Mouse (Mus musculus): Measurements from ENCODE around the gene Nrip3. TPM values are rescaled to one million over a fixed set of nuclear protein-coding genes. Genes with fewer than 3 reads are reported as not detected.

Nrip3 gene
- polyA plus RNA-seq, 1 experiment from 2014 or later = 0.68 TPM

- H3K4me1 ChIP-seq (replicated peaks) = no peaks in the 10 kb centered on the region
- DNase-seq (ENCODE audit: low spot score) = no peak
- WGBS = 65% methylated on average over 9 of the region's 9 CpGs
Measured at GRCm38 (mm10) chr7:109719286-109719685, 62.5 kb downstream of the Nrip3 start.

GRCm38 (mm10) chr7:109713434-109713982 is 68.3 kb downstream of the Nrip3 start:
- 84% methylated on average over 2 of the region's 2 CpGs for WGBS

More at GRCm38 (mm10) chr7:109719286-109719685, 62.5 kb downstream of the Nrip3 start:
- H3K36me3 ChIP-seq = no peaks in the 10 kb centered on the region
- peaks cover 5% of the 10 kb centered on the region; the same call in 1 of the 2 replicates for H3K9me3 ChIP-seq
- H3K27ac ChIP-seq = no peak overlapping the region
- H3K4me3 ChIP-seq = no peak overlapping the region
- no peaks in the 10 kb centered on the region for H3K27me3 ChIP-seq (ENCODE audit: insufficient read depth, poor library complexity, severe bottlenecking)

GRCm38 (mm10) chr7:109712198-109712597 is 69.6 kb downstream of the Nrip3 start:
- WGBS = 91% methylated on average over 7 of the region's 7 CpGs
- 0 out of 2 replicates have a peak, but pooled peaks cover 3% of the 10 kb centered on the region for H3K4me1 ChIP-seq (replicated peaks)
- no peak overlapping the region for H3K4me3 ChIP-seq
- peaks cover 62% of the 10 kb centered on the region for H3K36me3 ChIP-seq
- H3K27ac ChIP-seq = no peak overlapping the region
- DNase-seq (ENCODE audit: low spot score) = no peak
- H3K27me3 ChIP-seq (ENCODE audit: insufficient read depth, poor library complexity, severe bottlenecking) = no peaks in the 10 kb centered on the region
- H3K9me3 ChIP-seq = no peaks in the 10 kb centered on the region

More at GRCm38 (mm10) chr7:109713434-109713982, 68.3 kb downstream of the Nrip3 start:
- Histone ChIP-seq H3K9me3 (no peaks in the 10 kb centered on the region), H3K27me3 (ENCODE audit: insufficient read depth, poor library complexity, severe bottlenecking) (no peaks in the 10 kb centered on the region), H3K4me1 (replicated peaks) (0 out of 2 replicates have a peak, but pooled peaks cover 3% of the 10 kb centered on the region), H3K27ac (no peak overlapping the region), H3K36me3 (peaks cover 49% of the 10 kb centered on the region), H3K4me3 (no peak overlapping the region)
- DNase-seq (ENCODE audit: low spot score) = no peak

- 70% methylated on average over 1 of the region's 1 CpGs for WGBS
- Histone ChIP-seq H3K27me3 (ENCODE audit: insufficient read depth, poor library complexity, severe bottlenecking) (no peaks in the 10 kb centered on the region), H3K36me3 (peaks cover 63% of the 10 kb centered on the region), H3K4me1 (replicated peaks) (peaks cover 8% of the 10 kb centered on the region; the same call in 1 of the 2 replicates), H3K27ac (no peak overlapping the region), H3K4me3 (no peak overlapping the region), H3K9me3 (no peaks in the 10 kb centered on the region)
- DNase-seq (ENCODE audit: low spot score) = no peak
Measured at GRCm38 (mm10) chr7:109710069-109710468, 71.8 kb downstream of the Nrip3 start.

GRCm38 (mm10) chr7:109708961-109709382 is 72.9 kb downstream of the Nrip3 start:
- no peak overlapping the region for H3K27ac ChIP-seq
- WGBS = 67% methylated on average over 3 of the region's 3 CpGs
- H3K36me3 ChIP-seq = peaks cover 63% of the 10 kb centered on the region
- no peaks in the 10 kb centered on the region for H3K27me3 ChIP-seq (ENCODE audit: insufficient read depth, poor library complexity, severe bottlenecking)
- peak; percentile 20 for DNase-seq (ENCODE audit: low spot score)
- H3K4me1 ChIP-seq (replicated peaks) = peaks cover 19% of the 10 kb centered on the region
- H3K4me3 ChIP-seq = no peak overlapping the region
- H3K9me3 ChIP-seq = no peaks in the 10 kb centered on the region

Other genes starting within 250 kb of the Nrip3 start
- gene St5, start 78.4 kb downstream of the Nrip3 start, polyA plus RNA-seq (2016; fragmentation: Nextera tagmentation; extraction: Ambion mirVana) = 43.2 and 44.3 TPM in 2 replicates
- 24.5 and 27.2 TPM in 2 replicates for gene Akip1, start 78.3 kb downstream of the Nrip3 start, polyA plus RNA-seq (2016; fragmentation: Nextera tagmentation; extraction: Ambion mirVana)
- gene BC051019, start 58.2 kb downstream of the Nrip3 start, polyA plus RNA-seq (2016; fragmentation: Nextera tagmentation; extraction: Ambion mirVana) = 0.16 and 0.73 TPM in 2 replicates
- gene Ascl3, start 50.3 kb downstream of the Nrip3 start, polyA plus RNA-seq (2016; fragmentation: Nextera tagmentation; extraction: Ambion mirVana) = 0.24 and 0.25 TPM in 2 replicates
- gene Tmem9b, start 29.1 kb downstream of the Nrip3 start, polyA plus RNA-seq (2016; fragmentation: Nextera tagmentation; extraction: Ambion mirVana) = 40.5 and 53.2 TPM in 2 replicates
- gene Scube2, start 83.7 kb upstream of the Nrip3 start, polyA plus RNA-seq (2016; fragmentation: Nextera tagmentation; extraction: Ambion mirVana) = 4.7 and 5.8 TPM in 2 replicates
- gene Dennd5a, start 178.4 kb upstream of the Nrip3 start, polyA plus RNA-seq (2016; fragmentation: Nextera tagmentation; extraction: Ambion mirVana) = 26.9 and 28.8 TPM in 2 replicates
- 65.7 and 75.1 TPM in 2 replicates for gene Tmem41b, start 204.9 kb upstream of the Nrip3 start, polyA plus RNA-seq (2016; fragmentation: Nextera tagmentation; extraction: Ambion mirVana)
- gene Ipo7, start 236.2 kb upstream of the Nrip3 start, polyA plus RNA-seq (2016; fragmentation: Nextera tagmentation; extraction: Ambion mirVana) = 41.1 and 52.5 TPM in 2 replicates